Mouse (Mus musculus) c-Kit-positive CD71-positive TER-119-positive erythroid progenitor cells, embryonic 14.5 days (primary cell): ENCODE data around the gene Cbx2.

Experiments used
- DNase-seq: peaks from one replicate; pipeline ENCODE4 v3.0.0-alpha.2; 2013; ENCODE audit warnings: low spot score

Gene Cbx2

DNA sequence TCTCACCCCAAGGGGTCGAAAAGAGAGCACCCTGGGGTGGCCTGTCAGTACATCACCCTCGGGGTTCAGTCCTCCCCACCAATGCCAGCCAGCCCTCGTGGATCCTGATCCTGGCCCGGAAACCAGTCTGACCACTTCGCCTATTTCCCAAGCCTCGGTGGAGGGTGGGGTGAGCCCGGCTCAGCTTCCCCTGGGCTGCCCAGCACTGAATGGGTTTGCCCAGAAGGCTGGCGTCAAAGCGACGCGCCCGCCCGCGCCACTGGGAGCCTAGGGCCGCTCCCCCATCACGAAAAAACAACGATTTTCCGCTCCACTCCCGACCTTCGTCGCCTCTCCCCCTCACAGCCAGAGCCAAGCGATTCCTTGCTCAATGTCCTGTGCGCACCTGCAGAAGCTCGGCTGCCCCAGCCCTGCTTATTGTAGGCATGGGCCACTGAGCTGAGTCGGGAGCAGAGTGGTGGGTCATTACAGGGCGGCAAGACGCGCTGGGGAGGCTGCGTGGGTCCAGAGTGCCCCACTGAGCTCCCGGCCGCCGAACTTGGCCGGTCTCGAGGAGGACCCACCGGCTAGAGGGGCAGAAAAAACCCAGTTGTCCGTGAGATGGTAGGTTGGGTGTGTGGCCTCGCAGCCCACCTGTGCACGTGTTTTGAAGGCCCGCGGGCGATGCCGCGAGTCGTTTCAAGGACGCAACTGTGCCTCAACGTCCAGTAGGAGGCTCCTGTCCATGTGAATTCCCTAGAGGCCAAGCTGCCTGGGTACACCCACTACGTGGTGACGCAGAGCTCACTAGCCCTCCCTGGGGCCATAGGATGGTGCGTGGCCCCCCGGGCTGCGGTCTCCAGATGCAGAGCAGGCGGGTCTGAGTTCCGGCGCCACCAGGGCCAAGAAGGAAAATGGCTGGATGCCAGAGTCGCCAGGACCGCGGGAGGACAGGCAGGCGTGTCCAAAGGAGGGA lies 35.6 kb downstream of the Cbx2 start:
- DNase-seq, result no peak

DNA sequence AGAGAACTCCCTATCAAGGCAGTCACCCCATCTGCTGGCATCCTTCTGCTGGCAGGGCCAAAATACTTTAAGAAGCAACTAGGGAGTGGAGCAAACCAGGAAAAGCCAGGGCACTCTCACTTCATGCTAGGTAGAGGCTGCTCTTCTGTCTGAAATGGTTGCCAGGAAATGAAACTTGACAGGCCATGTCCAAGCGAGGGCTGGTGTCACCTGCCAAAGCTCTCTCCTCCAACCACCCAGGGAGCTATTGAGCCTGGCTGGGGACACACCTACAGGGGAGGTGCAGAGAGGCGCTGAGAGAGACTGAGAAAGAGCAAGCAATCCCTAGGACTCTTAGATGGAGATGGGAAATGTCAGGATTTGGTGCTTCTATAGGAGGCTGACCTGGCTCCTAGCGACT lies 36.5 kb downstream of the Cbx2 start:
- DNase-seq, result no peak

DNA sequence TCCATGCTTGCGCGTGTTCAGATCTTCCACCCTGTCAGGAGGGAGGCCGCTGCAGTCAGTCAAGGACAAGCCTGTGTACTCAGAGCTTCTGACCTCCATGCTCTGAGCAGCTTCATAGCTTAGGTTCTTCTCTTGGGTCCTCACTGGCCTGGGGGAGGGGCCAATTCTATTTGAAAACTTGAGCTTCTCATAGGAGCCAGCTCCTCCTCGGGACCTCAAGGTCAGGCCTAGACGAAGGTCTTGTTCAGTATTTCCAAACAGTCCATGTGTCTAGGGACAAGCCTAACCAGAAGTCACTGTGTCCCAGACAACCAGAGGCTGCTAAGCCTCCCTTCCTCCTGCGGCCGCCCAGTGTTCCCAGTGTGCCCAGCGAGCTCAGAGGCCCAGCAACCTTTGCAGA lies 44.1 kb downstream of the Cbx2 start:
- DNase-seq, result no peak

DNA sequence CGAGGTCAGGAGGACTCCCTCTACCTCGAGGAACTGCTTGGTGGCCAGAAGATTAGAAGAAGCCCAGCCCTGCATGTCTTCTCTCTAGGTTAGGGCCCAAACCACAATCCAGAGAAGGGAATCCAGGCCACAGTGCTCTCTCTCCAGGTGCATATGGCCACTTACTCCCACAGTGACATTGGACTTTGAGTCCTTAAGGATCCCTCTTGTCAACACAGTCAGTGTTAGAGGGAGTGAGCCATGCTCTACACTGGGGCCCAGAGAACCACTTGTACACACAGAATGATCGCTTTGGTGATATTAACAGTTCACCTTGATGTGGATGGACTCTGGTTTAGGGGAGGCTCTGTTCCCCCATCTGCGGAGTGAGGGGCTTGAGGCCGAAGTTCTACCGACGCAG lies 49.5 kb downstream of the Cbx2 start:
- no peak for DNase-seq

DNA sequence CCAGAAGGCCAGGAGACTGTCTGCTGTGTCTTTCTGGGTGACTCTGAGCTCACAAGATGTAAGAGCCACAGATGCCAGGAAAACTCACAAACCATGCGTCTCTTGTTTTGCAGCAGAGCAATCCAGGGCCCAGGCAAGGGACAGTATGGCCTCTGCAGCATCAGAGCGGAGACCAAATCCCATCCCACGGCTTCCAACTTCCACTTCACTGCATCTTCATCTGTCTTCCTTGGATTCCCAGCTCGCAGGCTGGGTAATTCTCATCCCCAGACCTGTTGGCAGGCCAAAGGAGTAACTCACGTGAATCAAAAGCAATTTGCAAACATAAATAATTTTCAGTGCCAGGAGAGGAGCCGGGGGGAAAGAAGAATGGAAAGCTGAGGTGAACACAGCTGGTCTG lies 50.2 kb downstream of the Cbx2 start:
- DNase-seq, result no peak

DNA sequence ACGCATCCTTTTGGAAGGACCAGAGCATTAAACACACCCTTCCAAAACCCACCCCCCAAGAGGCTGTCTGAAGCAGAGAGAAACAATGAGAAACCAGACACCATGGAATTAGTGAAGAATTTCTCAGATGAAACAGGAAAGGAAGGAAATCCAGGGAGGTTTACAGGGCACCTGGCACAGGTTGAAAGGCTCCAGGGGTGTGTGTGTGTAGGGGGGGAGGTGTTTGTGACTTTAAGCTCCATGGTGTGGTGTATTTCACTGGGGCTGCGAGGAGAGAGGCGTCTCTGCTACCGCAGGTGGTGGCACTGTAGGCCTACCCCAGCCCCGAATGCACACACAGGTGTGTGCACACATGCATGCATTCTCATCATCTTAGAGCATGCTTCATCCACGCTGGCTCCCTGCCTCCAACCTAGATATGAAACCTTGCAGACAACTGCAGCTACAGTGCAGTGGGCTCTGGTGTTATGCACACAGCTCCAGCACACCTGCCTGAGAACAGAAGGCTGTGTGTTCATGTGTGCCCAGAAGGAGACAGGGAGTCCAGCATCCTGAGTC lies 51.2 kb downstream of the Cbx2 start:
- no peak for DNase-seq

DNA sequence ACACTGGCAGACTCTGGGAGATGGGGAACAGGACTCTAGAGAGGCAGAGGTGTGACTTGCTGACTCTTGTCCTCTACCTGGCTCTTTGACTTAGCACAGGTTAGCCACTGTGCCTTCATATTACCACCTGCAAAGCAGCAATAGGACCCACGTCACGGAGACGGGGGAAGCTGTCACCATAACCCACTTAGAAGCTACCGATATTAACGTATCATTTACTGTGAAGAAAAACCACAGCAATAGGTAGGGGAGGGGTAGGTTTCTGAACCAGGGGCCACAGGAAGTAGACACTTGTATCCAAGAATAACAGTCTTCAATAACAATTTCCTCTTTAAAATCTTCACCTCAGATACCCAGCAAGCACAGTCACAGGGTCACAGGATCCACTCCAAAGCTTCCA lies 53.0 kb downstream of the Cbx2 start:
- DNase-seq, result no peak

DNA sequence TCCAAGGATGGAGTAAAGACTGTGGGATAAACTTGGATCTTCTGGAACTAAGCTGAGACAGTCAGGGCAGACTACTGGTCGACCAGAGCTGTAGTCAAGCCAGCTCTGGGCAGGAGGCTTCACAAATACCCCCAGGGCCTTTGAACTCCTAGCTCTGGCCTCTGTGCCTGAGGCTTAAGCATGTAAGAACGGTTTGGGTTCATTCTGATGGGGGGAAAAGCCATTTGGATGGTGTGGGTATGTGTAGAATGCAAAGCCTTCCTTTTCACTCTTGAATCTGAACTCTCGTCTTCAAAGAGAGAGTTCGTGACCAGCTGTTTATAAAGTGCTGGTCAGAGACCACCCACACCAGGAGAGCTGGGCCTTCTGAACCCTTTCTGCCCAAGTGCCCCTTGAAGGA lies 55.0 kb downstream of the Cbx2 start:
- no peak for DNase-seq

DNA sequence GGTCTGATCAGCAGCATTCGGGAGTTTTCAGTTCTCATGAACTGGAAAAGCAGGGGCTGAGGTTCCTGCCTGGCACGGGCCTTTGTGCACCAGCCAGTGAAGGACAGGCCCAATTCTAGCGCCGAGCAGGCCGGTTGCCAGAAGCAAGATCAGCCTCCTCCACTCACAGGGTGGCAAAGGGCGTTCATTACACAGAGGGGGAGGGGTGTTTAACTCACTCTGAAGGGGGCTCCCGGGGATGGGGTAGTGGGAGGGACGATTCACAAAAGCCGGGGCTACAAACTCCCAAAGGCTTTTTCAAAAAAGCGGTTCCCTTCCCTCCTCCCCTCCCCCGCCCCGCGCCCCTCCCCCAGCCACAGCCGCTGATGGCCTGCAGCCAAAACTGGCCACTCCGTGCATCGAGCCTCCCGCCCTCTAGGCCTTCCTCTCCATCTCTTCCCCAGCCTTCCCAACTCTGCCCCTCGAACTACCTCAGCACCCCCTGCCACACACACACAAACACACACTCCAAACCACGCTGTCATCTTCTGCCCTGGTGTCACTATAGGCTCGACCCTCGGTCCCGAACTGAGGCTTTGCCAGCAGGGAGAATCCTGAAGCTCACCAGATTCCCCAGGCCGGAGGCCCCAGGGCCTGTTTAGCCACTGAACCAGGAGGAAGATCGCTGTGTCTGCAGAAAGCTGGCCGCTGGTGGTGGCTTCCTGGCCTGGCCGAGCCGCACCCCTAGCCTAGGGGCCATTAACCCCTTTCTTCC lies 56.1 kb downstream of the Cbx2 start:
- no peak for DNase-seq

DNA sequence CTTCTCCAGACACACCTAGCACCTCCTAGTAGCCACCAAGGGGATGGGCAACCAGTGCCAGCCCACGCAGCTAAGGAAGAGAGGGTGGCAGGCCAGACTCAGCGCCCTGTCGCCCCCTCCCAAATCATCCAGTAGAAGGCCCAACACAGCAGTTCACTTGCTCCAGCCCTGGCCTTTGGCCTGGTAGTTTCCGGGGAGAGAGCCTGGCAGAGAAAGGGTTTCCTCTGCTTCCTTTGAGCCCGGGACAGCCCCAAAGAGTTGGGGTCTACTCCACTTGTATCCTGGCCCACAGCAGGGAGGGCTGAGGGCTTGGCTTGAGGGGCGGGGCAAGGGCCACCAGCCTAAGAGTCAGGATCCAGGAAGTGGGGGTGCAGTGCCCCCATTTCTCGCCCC lies 56.7 kb downstream of the Cbx2 start:
- no peak for DNase-seq

DNA sequence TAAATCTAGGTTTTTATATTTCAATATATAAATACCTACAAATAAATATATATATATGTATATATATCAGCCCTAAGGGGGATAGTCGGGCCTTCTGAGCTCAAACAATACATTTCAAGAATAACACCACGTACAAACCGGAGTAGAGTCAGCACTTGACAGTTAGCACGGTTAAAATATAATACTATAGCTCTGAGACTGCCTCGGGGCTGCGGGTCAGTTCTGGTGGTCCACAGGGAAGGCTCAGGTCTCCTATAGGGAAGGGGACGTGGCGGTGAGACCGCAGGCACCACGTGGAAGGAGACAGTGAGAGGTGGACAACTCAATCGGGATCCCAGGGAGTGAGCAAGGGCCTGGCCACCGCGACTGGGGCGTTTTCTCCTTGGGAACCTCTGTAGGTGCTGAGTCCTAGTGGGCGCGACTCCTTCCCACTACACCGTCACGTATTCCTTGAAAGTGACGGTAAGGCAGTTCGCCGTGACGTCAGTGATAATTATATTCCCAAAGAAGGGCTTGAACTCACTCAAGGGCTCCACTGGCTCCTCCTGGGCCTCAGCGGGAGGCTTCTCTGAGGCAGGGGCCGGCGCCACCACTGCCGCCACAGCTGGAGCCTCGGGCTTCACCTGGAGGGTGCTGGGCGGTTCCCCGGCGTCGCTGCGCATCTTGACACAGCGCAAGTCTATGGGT lies 57.8 kb downstream of the Cbx2 start:
- DNase-seq, result no peak
